Mouse (Mus musculus) brain, embryonic 14.5 days (tissue): ENCODE data around the gene Ciao2a.

Experiments
- CTCF ChIP-seq: fragments of 200-500 bp; IDR thresholded peaks from 2 replicates; pipeline ENCODE4 v1.5.1; 2012; ENCODE audit warnings: inconsistent platforms, mild to moderate bottlenecking, moderate library complexity, borderline replicate concordance; ENCODE audit not compliant: insufficient read depth, insufficient read length; ENCODE audit errors: extremely low read depth
- POLR2A ChIP-seq: fragments of 200-500 bp; IDR thresholded peaks from 2 replicates; pipeline ENCODE4 v1.6.1; 2012; ENCODE audit warnings: mild to moderate bottlenecking, inconsistent platforms, borderline replicate concordance; ENCODE audit not compliant: poor library complexity, insufficient read depth, insufficient read length, severe bottlenecking; ENCODE audit errors: extremely low read depth

GRCm38 (mm10) chr9:66125543-66126455, 612 bp upstream of the Ciao2a start:
- TF ChIP-seq POLR2A (no peak), CTCF (no peak)
